Mouse (Mus musculus): Measurements from ENCODE around the gene Zfp385a.

Zfp385a gene

GRCm38 (mm10) chr15:103336996-103337667 is 2.8 kb downstream of the Zfp385a start:
- DNase-seq (ENCODE audit: low read depth) = no peak

DNA sequence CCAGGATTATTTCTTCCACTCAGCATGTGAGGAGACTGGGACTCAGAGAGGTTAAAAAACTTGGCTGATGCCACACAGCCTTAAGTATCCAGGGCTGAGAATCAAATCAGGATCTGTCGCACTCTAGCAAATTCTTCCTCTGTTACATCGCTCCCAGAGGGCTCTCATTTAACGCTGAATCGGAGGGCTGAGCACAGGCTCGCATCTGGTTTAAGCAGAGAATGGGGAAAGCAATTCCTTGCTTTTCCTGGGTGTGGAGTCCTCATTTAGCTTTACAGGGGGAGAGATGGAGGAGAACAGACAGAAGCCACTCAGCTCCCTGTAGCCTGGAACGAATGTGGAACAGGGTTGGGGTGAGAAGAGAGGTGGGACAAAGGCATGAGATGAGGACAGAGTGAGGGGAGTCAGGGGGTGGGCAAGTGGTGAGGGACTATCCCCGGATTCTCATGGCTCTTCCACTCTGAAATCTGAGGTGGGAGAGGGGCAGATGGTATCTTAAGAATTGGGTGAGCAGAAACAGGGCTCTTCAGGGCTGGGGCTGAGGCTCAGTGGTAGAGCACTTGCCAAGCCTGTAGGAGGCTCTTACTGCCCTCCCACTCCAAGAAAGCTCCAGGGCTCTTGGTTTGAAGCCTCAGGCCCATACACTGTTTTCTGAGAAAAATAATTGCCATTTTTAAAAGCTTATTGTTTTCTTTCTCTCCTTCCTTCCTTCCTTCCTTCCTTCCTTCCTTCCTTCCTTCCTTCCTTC is 4.2 kb downstream of the Zfp385a start:
- DNase-seq (ENCODE audit: low read depth) = no peak

DNA sequence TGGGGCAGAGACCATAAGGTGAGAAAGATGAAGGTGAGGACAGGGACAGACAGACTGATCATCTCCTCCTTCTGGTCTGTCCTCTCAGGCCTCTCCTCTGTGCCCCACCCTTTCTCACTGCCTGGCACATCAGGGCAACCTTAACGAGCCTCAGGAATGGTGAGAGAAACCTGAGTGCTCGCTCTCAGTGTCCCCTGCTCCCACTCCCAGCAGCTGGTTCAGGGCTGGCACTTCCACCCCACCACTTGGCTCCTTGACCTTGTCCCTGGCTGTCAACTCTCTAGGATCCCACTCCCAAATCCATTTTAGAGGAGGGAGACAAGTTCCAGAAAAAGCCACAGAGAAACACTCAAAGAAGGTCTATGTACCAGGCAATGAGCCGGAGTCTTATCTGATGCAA is 4.9 kb downstream of the Zfp385a start:
- no peak for DNase-seq (ENCODE audit: low read depth)

DNA sequence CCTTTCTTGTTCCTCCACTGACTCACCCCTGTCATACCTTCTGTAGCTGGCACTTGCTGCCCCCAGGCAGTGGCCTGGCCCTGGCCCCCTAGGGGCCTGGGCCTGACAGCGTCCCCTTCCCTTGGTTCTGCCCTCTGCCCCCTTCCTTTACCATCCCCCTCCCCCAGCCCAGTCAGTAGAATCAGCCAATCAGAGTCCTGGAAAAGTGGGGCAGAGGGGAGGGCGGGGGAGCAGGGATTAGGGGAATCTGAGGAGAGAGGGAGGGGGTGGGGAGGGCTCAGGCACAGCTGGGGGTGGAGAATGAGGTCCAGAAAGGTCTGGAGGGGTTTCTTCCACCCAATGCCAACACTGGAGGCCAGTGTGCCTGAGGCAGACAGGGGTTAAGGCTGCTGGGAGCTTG is 5.7 kb downstream of the Zfp385a start:
- no peak for DNase-seq (ENCODE audit: low read depth)

GRCm38 (mm10) chr15:103333738-103334137 is 6.2 kb downstream of the Zfp385a start:
- no peak for DNase-seq (ENCODE audit: low read depth)

GRCm38 (mm10) chr15:103333081-103333615 is 6.7 kb downstream of the Zfp385a start:
- DNase-seq (ENCODE audit: low read depth) = no peak

- DNase-seq (ENCODE audit: low read depth) = peak; percentile 88
Observed at GRCm38 (mm10) chr15:103323455-103324247, 16.2 kb downstream of the Zfp385a start.

DNA sequence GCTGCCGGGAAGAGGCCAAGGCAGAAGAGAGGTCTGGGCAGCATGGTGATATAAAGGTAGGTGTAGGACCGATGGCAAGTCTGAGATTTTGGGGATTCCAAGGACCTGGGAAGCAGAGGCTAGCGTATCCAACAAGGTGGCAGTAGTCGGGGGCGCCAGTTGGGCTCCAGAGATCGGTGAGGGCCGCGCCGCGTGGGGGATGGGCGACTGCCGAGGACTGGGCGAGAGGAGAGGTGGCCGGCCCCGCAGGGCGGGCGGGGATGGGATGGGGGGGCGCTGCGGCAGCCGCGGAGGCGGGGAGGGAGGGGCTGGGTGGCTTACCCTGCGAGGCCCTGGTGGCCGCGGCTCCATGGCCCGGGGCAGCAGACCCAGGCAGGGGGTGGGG is 16.8 kb downstream of the Zfp385a start:
- DNase-seq (ENCODE audit: low read depth) = no peak

- DNase-seq (ENCODE audit: low read depth) = no peak
Observed at GRCm38 (mm10) chr15:103322396-103322795, 17.5 kb downstream of the Zfp385a start.

DNA sequence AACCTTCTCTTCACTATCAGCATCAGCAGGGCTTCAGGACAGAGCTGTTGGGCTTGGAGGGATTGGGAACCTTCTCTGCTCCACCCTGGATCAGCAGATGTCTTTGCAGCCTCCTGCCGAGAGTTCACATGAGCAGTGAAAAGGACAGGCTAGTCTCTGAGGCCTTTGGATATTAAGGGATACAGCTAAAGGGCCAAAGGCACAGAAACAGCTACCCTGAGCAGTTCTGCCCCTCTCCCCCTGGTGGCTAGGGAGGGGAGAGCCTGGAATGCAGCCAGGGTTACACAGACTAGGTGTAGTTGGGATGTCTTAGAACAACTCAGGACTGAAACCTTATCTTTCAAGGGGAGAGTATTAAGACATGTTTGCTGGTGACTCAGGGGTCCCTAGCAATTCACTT is 18.8 kb downstream of the Zfp385a start:
- DNase-seq (ENCODE audit: low read depth) = no peak

GRCm38 (mm10) chr15:103318201-103318816 is 21.6 kb downstream of the Zfp385a start:
- no peak for DNase-seq (ENCODE audit: low read depth)

DNA sequence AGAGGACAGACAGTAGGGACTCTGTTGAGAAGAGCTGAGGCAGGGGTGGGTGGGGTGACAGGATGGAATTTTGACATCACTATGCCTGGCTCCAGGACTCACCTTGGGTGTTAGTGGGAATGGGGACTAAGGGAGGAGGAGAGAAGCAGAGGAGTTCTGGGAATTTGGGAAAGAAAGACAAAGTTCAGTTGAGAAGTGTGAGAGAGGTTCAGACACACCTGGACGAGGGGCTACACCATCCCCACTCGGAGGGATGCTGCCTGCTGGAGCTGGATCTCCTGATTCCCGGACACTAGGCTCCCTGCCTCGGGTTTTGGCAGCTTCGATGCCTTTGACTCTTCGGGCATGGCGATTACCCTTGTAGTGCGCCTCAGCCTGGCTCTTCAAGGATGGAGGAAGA is 22.2 kb downstream of the Zfp385a start:
- no peak for DNase-seq (ENCODE audit: low read depth)

GRCm38 (mm10) chr15:103317120-103317519 is 22.8 kb downstream of the Zfp385a start:
- DNase-seq (ENCODE audit: low read depth) = no peak

GRCm38 (mm10) chr15:103315979-103316776 is 23.7 kb downstream of the Zfp385a start:
- DNase-seq (ENCODE audit: low read depth) = no peak

DNA sequence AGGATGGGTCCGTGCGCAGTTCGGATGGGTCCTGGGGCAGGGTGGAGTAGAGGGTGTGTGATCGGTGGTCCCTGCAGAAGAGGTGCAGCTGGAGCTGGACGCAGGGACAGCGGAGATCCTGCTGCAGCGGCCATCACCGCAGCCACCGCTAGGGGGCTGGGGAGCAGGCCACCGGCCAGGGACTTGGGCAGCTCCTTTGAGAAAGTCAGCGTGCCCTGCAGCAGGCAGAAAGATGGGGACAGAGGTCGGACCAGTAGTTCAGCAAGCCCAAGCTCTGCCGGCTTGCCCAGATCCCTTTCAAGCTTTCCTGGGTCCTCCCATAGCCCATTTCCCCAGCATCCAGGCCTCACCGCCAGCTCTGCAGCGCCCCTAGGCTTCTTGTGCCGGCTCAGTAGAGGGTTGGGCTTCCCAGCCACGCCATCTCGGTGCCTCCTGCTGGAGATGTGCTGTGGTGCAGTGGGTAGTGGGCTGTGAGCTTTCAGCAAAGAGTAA is 24.8 kb downstream of the Zfp385a start:
- no peak for DNase-seq (ENCODE audit: low read depth)

- no peak for DNase-seq (ENCODE audit: low read depth)
Observed at GRCm38 (mm10) chr15:103314181-103314580, 25.7 kb downstream of the Zfp385a start.

DNA sequence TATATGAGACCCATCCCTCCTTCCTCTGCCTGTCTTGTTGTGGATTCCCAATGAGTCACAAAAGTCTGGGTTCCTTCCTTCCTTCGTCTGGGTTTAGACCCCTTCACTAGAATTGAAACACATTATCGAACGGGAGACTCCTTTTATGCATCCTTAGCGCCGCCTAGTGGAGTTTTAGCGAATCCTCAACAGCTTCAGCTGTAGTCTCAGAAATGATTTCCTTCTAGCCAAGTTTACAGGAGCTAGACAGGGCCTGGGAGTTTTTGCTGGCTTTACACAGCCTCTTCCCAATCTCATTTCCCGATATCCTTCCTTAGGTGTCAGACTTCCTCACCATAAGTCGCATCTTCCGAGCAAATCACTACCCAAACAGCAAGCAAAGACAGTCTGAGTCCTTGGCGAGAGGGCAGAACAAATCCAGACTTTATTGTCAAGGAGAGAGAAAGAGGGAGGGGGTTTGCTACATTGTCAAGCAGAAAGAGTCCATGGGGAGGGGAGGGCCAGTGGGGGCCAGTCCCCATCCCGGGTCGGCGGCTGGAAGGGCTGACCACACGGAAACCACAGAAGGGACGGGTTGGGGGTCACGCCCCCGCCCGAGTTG is 26.3 kb downstream of the Zfp385a start:
- DNase-seq (ENCODE audit: low read depth) = peak; percentile 82

DNA sequence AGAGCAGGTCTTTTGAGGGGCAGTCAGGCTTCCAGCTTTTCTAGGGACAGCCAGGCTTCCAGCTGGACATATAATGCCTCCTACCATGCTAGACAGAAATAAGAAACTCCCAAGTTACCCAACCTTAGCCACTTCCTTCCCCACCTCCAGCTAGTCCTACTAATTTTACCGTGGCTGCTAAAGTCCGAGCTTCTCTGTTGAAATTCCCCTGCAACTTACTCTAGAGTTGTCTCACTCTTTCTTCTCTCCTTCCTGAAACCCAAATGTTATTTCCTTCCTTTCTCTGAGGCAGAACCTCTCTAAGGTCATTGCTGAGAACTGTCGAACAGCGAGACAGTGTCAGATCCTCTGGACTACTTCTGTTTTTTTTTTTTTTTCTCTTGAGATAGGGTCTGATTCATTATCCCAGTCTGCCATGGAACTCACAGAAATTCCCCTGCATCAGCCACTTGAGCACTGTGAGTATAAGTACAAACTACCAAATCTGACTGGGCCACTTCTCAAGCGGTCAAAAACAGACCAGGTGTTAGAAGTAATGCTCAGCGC is 29.5 kb downstream of the Zfp385a start, which contains the start of gene Gpr84:
Gene Gpr84, minus strand, starts transcription at position 248 of the 546 bp plus-strand sequence.
- DNase-seq (ENCODE audit: low read depth) = no peak

GRCm38 (mm10) chr15:103308876-103309580 is 30.9 kb downstream of the Zfp385a start:
- DNase-seq (ENCODE audit: low read depth) = no peak
